Mouse (Mus musculus) E14TG2a.4 (cell line): ENCODE data around the gene Coro7.

Experiments
- CTCF ChIP-seq: conservative IDR thresholded peaks from 2 replicates; pipeline ENCODE4 v1.5.1; 2014; ENCODE audit warnings: low read length
- POU5F1 ChIP-seq: IDR thresholded peaks from 2 replicates; pipeline ENCODE4 v1.6.1; 2014; ENCODE audit warnings: low read length, borderline replicate concordance

GRCm38 (mm10) chr16:4667190-4667808, 12.3 kb downstream of the Coro7 start:
- TF ChIP-seq CTCF (peak; percentile 74), POU5F1 (no peak)
